Mouse (Mus musculus) retina, adult 2 months (tissue): Measurements from ENCODE around the gene Ppa2.

Experiments used
- DNase-seq: peaks from one replicate; pipeline ENCODE4 v3.0.0-alpha.2; 2012; ENCODE audit warnings: low read depth, low spot score

Ppa2 gene

GRCm38 (mm10) chr3:133309954-133310808 is at the start of gene Ppa2:
TSS of gene Ppa2 (plus strand) at chr3:133310110.
- peak; percentile 49 for DNase-seq

DNA sequence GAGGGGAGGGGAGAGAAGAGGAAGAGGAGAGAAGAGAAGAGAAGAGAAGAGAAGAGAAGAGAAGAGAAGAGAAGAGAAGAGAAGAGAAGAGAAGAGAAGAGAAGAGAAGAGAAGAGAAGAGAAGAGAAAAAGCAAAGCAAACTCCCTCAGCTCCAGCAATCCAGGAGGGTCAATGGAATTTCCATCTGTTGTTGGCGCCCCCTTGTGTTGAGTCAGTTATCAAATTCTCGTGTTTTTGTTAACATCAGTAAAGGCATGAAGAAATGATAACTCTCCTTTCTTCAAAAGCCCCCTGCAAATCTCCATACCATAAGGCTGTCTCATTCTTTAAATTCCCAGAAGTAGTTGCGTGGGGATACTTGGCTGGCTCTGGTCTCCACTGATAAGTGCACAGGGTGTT is 38.0 kb upstream of the Ppa2 start:
- peak; percentile 39 for DNase-seq

DNA sequence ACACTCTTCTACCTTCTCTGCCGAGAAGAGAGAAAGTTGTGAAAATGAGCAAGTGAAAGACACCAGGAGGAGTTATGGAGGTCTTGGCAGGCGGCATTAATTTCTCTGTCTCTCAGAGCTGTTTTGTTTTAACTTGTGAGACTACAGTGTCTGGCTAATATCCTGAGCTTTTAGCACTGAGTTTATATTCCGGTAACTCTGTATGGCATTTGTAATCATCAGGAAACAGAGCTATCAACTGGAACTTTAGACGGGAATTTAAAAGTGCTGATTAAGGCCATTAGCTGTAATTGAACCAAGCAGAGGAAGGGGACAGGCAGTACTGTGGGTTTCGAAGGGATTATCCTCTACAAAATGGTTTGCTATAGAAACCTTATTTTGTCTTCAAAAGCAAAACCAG is 25.3 kb upstream of the Ppa2 start:
- no peak for DNase-seq

GRCm38 (mm10) chr3:133288795-133289194 is 21.1 kb upstream of the Ppa2 start:
- no peak for DNase-seq

- DNase-seq = no peak
Observed at GRCm38 (mm10) chr3:133304328-133304727, 5.6 kb upstream of the Ppa2 start.

DNA sequence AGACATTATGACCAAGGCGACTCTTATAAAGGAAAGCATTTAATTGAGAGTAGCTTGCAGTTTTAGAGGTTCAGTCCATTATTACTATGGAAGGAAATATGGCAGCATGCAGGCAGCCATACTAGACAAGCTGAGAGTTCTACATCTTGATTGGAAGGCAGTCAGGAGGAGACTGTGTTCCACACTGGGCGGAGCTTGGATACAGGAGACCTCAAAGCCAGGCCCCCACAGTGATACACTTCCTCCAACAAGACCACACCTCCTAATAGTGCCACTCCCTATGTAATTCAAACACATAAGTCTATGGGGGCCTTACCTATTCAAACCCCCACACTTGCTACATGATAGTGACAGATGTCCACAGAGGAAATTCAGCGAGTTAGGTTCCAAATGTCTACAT is 1.5 kb upstream of the Ppa2 start:
- no peak for DNase-seq

GRCm38 (mm10) chr3:133309359-133309758 is 551 bp upstream of the Ppa2 start:
- no peak for DNase-seq

GRCm38 (mm10) chr3:133310809-133311179 is 884 bp downstream of the Ppa2 start:
- no peak for DNase-seq

DNA sequence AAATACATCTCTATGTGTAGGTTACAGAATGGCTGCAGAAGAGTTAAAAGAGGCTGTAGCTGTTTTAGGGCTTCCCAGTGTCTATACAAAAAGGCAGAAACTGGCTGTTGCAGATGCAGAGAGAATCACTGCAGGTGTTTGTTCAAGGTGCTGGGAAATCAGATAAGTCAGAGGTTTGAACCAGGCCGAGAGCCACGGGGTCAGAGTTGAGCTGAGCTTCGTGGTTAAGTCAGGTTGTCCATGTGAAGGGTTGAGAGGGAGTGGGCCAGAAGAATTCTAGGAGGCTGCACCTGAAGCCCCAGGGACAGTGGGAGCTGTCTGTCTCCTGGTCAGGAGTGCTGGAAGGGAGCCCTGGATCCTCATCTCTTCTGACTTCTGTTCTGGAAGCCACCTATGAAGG is 2.4 kb downstream of the Ppa2 start:
- DNase-seq = no peak

GRCm38 (mm10) chr3:133312850-133313249 is 2.9 kb downstream of the Ppa2 start:
- DNase-seq = no peak

GRCm38 (mm10) chr3:133313491-133314199 is 3.7 kb downstream of the Ppa2 start:
- no peak for DNase-seq

DNA sequence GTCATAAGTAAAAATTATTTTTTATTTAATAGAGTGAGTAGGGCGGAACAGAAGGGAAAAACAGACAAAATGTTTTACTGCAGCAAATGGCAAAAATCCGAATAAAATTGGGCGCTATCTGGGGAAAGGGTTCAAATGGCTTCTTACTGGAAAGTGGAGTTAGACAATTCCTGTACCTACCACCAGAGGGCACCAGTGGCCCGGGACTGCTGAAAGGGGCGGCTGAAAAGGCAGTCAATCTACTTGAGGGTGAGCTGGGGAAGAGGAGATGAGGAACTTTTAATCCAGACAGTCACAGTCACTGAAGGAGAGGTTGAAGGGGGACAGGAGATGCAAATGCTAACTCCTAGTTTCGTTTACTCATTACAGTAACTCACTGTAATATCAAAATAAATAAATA is 4.6 kb downstream of the Ppa2 start:
- DNase-seq = no peak

DNA sequence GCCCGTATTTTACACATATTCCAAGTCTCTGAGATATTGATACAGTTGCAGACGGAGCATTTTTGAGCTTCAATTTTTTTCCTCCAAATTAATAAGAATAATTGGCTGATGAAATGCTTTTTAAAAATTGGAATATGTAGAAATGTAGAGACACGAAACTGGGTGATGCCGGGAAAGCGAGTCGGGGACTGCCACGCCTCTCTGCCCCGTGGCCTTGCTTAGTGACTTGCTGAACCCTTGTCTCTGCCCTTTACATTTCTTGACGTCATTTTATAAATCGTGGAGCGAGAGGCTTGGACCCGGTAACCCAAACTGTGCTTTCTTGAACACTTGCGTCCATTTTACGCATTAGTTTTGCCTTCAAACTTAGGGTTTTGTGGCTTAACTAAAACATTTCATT is 5.1 kb downstream of the Ppa2 start:
- no peak for DNase-seq

DNA sequence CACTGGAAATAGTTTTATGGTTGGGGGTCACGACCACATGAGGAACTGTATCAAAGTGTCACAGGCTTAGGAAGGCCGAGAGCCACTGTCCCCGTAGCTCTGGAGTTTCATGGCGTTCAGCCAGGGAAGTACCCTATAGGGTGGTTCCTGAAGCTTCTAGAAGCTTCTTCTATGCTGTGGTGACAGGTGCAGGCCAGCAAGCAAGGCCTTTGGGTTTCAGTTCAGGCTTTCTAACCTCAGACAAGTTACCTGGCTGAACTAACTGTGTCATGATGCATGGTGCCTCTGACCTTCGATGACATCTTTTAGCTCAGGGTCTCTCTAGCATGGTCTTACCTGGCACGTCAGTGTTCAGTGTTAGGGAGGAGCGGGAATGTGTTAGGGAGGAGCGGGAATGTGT is 5.7 kb downstream of the Ppa2 start:
- no peak for DNase-seq

GRCm38 (mm10) chr3:133317845-133318244 is 7.9 kb downstream of the Ppa2 start:
- DNase-seq = no peak

DNA sequence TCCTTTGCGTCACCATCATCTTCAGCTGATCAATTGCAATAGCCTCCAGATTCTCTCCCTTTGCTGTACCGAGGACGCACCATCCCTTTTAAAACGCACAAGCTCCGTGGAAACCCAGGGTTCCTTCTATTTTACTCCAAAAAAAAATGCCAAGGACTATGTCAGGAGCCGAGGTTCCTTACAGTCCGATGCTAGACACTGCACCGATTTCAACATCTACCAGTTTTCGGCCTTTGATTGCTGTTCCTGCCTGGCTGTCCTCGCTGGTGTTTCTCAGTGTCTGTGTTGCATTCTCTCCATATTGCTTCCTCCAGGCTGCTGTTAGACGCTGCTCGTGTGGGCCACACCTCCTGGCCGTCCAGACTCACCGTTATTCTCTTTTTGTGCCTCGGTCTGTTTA is 8.7 kb downstream of the Ppa2 start:
- no peak for DNase-seq

DNA sequence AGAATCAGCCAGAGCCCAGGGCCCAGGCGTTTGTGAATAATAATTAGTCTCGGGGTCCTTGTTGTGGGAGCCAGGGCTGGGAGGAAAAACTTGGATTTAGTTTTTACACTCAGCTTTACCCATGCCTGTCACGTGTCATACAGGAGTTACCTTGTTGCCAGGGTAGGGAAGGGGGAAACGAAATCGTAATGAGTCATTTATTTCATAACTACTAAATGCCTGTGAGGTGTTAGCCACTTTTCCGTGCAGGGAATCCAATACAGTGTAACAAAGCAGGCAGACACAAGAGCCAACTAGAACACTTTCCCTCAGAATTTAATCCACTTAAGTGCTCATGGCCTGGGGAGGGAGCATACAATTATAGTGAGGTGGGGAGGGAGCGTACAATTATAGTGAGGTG is 9.9 kb downstream of the Ppa2 start:
- no peak for DNase-seq

- no peak for DNase-seq
Observed at GRCm38 (mm10) chr3:133320313-133320712, 10.4 kb downstream of the Ppa2 start.

DNA sequence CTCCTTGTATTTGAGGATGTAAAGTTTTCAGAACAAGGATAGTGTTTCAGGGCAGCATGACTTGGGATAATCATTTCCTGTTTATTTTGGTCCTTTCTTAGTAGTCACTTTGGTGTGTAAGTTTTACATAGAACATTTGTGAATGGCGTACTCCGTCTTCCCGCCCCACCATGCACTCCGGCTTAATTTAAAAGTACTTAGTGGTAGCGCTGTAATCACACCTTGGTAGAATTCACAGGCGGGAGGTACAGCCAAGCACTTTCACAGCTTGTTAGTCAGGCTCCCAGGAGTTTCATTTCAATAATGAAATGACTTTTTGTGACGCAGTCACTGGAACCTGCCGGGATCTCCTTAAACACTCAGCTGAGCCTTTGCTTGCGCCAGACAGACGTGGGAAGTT is 12.0 kb downstream of the Ppa2 start:
- no peak for DNase-seq

DNA sequence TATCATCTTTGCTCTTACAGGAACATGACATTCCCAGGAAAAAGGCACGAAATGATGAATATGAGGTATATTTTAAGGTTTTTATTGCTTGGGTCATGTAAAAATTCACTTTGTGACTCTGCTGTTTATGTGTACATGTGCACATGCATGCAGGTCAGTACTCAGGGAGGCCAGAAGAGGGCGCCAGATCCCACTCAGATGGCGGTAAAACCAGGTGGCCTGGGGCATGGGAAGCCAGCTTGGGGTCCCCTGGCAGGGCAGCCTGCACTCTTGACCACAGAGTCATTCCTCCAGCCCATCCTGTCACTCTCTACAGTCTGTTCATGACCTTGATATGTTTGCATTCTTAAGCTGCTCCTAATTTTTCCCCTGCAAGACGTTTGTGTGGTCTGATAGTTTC is 12.6 kb downstream of the Ppa2 start:
- DNase-seq = no peak

- DNase-seq = no peak
Observed at GRCm38 (mm10) chr3:133325135-133325534, 15.2 kb downstream of the Ppa2 start.

DNA sequence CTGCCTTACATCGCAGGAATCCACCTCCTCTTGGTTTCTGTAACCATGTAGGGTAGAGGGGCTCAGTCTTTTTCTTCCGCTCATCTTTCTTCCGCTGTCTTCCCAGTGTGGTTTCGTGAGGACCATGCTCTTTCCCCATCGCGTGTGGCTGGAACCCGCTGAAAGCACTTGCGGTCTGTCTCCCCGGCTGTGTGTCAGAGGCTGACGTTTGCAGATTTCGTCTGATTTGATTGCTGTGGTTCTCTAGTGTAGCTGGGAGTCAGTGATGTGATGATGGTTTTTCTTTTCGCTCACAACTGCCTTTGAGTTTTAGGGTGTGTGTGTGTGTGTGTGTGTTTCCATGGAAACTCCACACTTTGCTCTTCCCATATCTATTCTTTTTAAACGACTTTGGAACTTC is 18.6 kb downstream of the Ppa2 start:
- DNase-seq = no peak

DNA sequence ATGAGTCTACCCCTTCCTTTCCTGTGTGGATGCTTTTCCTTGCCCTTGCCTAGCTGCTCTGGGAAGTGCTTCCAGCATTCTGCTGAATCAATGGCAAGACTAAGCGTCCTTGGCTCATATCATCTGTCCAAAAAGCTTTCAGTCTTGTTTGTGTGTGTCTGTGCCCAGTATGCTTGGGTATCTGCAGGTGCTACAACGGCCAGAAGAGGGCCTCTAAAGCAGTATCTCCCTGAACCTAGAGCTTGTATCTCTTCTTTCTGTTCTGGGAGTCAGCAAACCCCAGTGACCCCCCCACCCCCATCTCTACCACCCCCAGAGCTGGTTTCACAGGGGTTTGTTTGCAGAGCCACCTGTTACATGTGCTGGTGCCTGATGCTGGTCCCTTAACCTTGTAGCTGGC is 19.5 kb downstream of the Ppa2 start:
- DNase-seq = no peak
